Mouse (Mus musculus) lung, embryonic 16.5 days (tissue): ENCODE data around the gene Zfp618. TPM values are rescaled to one million over a fixed set of nuclear protein-coding genes. Genes with fewer than 3 reads are reported as not detected.

Experiments used
- ATAC-seq: fragments of 200-750 bp; cut with Nextera tagmentation; 2 replicates; pipeline ENCODE4 v1.8.0; 2017; ENCODE audit warnings: low read depth, mild to moderate bottlenecking, moderate library complexity
- H3K27ac ChIP-seq: fragments of 300-500 bp; sonication (generic); 2 replicates; pipeline ENCODE4 v1.5.1; 2014; ENCODE audit warnings: mild to moderate bottlenecking, control low read depth, low read length
- H3K27me3 ChIP-seq: fragments of 300-500 bp; sonication (generic); 2 replicates; pipeline ENCODE4 v1.6.1; 2014; ENCODE audit warnings: low read depth, low read length, mixed read lengths; ENCODE audit not compliant: control insufficient read depth, insufficient read depth
- H3K36me3 ChIP-seq: fragments of 300-500 bp; sonication (generic); 2 replicates; pipeline ENCODE4 v1.6.1; 2014; ENCODE audit warnings: low read length; ENCODE audit not compliant: control insufficient read depth, insufficient read depth
- H3K4me1 ChIP-seq: fragments of 300-500 bp; sonication (generic); replicated peaks from 2 replicates; pipeline ENCODE4 v1.6.1; 2014; ENCODE audit warnings: low read length, mixed read lengths; ENCODE audit not compliant: control insufficient read depth, insufficient read depth
- H3K4me2 ChIP-seq: fragments of 300-500 bp; sonication (generic); 2 replicates; pipeline ENCODE4 v1.6.1; 2014; ENCODE audit warnings: low read depth, low read length, control low read depth
- H3K4me3 ChIP-seq: fragments of 300-500 bp; sonication (generic); 2 replicates; pipeline ENCODE4 v1.5.1; 2014; ENCODE audit warnings: mild to moderate bottlenecking, low read length, control low read depth
- H3K9ac ChIP-seq: fragments of 300-500 bp; sonication (generic); 2 replicates; pipeline ENCODE4 v1.6.1; 2014; ENCODE audit warnings: low read length, control low read depth
- H3K9me3 ChIP-seq: fragments of 300-500 bp; sonication (generic); 2 replicates; pipeline ENCODE4 v1.6.1; 2016; ENCODE audit warnings: low read length; ENCODE audit not compliant: control insufficient read depth
- WGBS: fragments of 180-500 bp; shearing (Covaris S2); extraction: QIAGEN DNeasy Blood & Tissue Kit; methylation state at CpG from one replicate; pipeline ENCODE4 v1.1.7; 2014; 5-methylcytosine and 5-hydroxymethylcytosine counted together
- polyA plus RNA-seq: library from polyadenylated mRNA; unstranded; fragments of >200 nt; fragmentation: Nextera tagmentation; extraction: Ambion mirVana; gene quantifications from 2 replicates; pipeline ENCODE4 v1.2.1, GENCODE M21; 2015

The Zfp618 gene
- polyA plus RNA-seq, 1 experiment from 2014 or later, result 26.7 TPM

- peak; percentile 57 for ATAC-seq
- 23% methylated on average over 2 of the region's 2 CpGs for WGBS
- no peaks in the 10 kb centered on the region for H3K27me3 ChIP-seq
- H3K27ac ChIP-seq, result no peak overlapping the region
- peaks cover 21% of the 10 kb centered on the region for H3K4me1 ChIP-seq
- no peak overlapping the region for H3K4me3 ChIP-seq
- no peak overlapping the region for H3K4me2 ChIP-seq
- no peak overlapping the region for H3K9ac ChIP-seq
- no peaks in the 10 kb centered on the region for H3K36me3 ChIP-seq
- no peaks in the 10 kb centered on the region for H3K9me3 ChIP-seq
These were observed 27.8 kb downstream of the Zfp618 start for GRCm38 (mm10) chr4:62993190-62993589.

GRCm38 (mm10) chr4:62997606-62998005, 32.2 kb downstream of the Zfp618 start:
- Histone ChIP-seq H3K36me3 (no peaks in the 10 kb centered on the region), H3K9me3 (no peaks in the 10 kb centered on the region), H3K4me1 (peaks cover 45% of the 10 kb centered on the region), H3K27ac (no peak overlapping the region), H3K4me2 (no peak overlapping the region), H3K9ac (no peak overlapping the region), H3K27me3 (no peaks in the 10 kb centered on the region), H3K4me3 (no peak overlapping the region)
- no peak for ATAC-seq
- 81% methylated on average over 6 of the region's 6 CpGs for WGBS

GRCm38 (mm10) chr4:62998431-62998835, 33.1 kb downstream of the Zfp618 start:
- ATAC-seq, result peak; percentile 86
- no peaks in the 10 kb centered on the region for H3K9me3 ChIP-seq
- peaks cover 36% of the 10 kb centered on the region for H3K4me1 ChIP-seq
- H3K4me2 ChIP-seq, result peak overlapping the region; percentile 19; the same call in 1 of the 2 replicates
- no peaks in the 10 kb centered on the region for H3K27me3 ChIP-seq
- H3K4me3 ChIP-seq, result no peak overlapping the region
- WGBS, result 10% methylated on average over 5 of the region's 5 CpGs
- H3K27ac ChIP-seq, result peak overlapping the region; percentile 92
- no peaks in the 10 kb centered on the region for H3K36me3 ChIP-seq
- peak overlapping the region; percentile 45; the same call in 1 of the 2 replicates for H3K9ac ChIP-seq

- H3K4me1 ChIP-seq, result peaks cover 36% of the 10 kb centered on the region
These were observed 33.5 kb downstream of the Zfp618 start for GRCm38 (mm10) chr4:62998908-62999307.

GRCm38 (mm10) chr4:62999321-62999720, 33.9 kb downstream of the Zfp618 start:
- Histone ChIP-seq H3K9me3 (no peaks in the 10 kb centered on the region), H3K4me2 (no peak overlapping the region), H3K27ac (peak overlapping the region; percentile 92), H3K36me3 (no peaks in the 10 kb centered on the region), H3K4me3 (no peak overlapping the region), H3K4me1 (peaks cover 36% of the 10 kb centered on the region), H3K9ac (no peak overlapping the region), H3K27me3 (no peaks in the 10 kb centered on the region)
- WGBS, result 46% methylated on average over 4 of the region's 4 CpGs
- peak; percentile 15 for ATAC-seq

More at GRCm38 (mm10) chr4:62998908-62999307, 33.5 kb downstream of the Zfp618 start:
- Histone ChIP-seq H3K9ac (peak overlapping the region; percentile 45; the same call in 1 of the 2 replicates), H3K27ac (peak overlapping the region; percentile 92), H3K36me3 (no peaks in the 10 kb centered on the region), H3K4me3 (no peak overlapping the region), H3K9me3 (no peaks in the 10 kb centered on the region), H3K4me2 (peak overlapping the region; percentile 19; the same call in 1 of the 2 replicates), H3K27me3 (no peaks in the 10 kb centered on the region)
- ATAC-seq, result peak; percentile 73
- WGBS, result 15% methylated on average over 6 of the region's 6 CpGs

GRCm38 (mm10) chr4:62999916-63000315, 34.5 kb downstream of the Zfp618 start:
- no peak overlapping the region for H3K4me2 ChIP-seq
- H3K4me1 ChIP-seq, result peaks cover 36% of the 10 kb centered on the region
- no peak overlapping the region for H3K4me3 ChIP-seq
- H3K36me3 ChIP-seq, result no peaks in the 10 kb centered on the region
- H3K27me3 ChIP-seq, result no peaks in the 10 kb centered on the region
- no peaks in the 10 kb centered on the region for H3K9me3 ChIP-seq
- ATAC-seq, result no peak
- H3K27ac ChIP-seq, result 0 out of 2 replicates have a peak overlapping the region, but pooled peaks have one; percentile 92
- no peak overlapping the region for H3K9ac ChIP-seq
- WGBS, result 56% methylated on average over 7 of the region's 7 CpGs

- Histone ChIP-seq H3K9me3 (no peaks in the 10 kb centered on the region), H3K4me1 (peaks cover 40% of the 10 kb centered on the region), H3K27me3 (no peaks in the 10 kb centered on the region), H3K4me2 (no peak overlapping the region), H3K4me3 (no peak overlapping the region), H3K36me3 (no peaks in the 10 kb centered on the region), H3K27ac (no peak overlapping the region), H3K9ac (no peak overlapping the region)
- WGBS, result 62% methylated on average over 11 of the region's 11 CpGs
- ATAC-seq, result no peak
These were observed 35.1 kb downstream of the Zfp618 start for GRCm38 (mm10) chr4:63000316-63001055.

GRCm38 (mm10) chr4:63002386-63002785, 37.0 kb downstream of the Zfp618 start:
- H3K9me3 ChIP-seq, result no peaks in the 10 kb centered on the region
- H3K4me1 ChIP-seq, result peaks cover 50% of the 10 kb centered on the region
- no peaks in the 10 kb centered on the region for H3K36me3 ChIP-seq
- H3K4me3 ChIP-seq, result no peak overlapping the region
- H3K4me2 ChIP-seq, result no peak overlapping the region
- no peak overlapping the region for H3K27ac ChIP-seq
- WGBS, result 82% methylated on average over 1 of the region's 1 CpGs
- ATAC-seq, result no peak
- H3K27me3 ChIP-seq, result no peaks in the 10 kb centered on the region
- H3K9ac ChIP-seq, result no peak overlapping the region

- no peaks in the 10 kb centered on the region for H3K27me3 ChIP-seq
- 90% methylated on average over 11 of the region's 11 CpGs for whole genome bisulfite sequencing
- no peaks in the 10 kb centered on the region for H3K36me3 ChIP-seq
- no peak for ATAC-seq
- H3K9me3 ChIP-seq, result no peaks in the 10 kb centered on the region
- peaks cover 31% of the 10 kb centered on the region for H3K4me1 ChIP-seq
- H3K4me3 ChIP-seq, result no peak overlapping the region
- H3K27ac ChIP-seq, result no peak overlapping the region
- H3K4me2 ChIP-seq, result no peak overlapping the region
- no peak overlapping the region for H3K9ac ChIP-seq
These were observed 39.1 kb downstream of the Zfp618 start for GRCm38 (mm10) chr4:63004519-63004918.
